Mouse (Mus musculus) heart, postnatal 0 days (tissue): ENCODE results near the gene Usp2. TPM values are rescaled to one million over a fixed set of nuclear protein-coding genes. Genes with fewer than 3 reads are reported as not detected.

Experiments used
- ATAC-seq: fragments of 200-750 bp; cut with Nextera tagmentation; 2 replicates; pipeline ENCODE4 v1.8.0; 2017; ENCODE audit warnings: low read depth, moderate number of reproducible peaks, moderate library complexity; ENCODE audit not compliant: insufficient read depth
- DNase-seq: peaks from one replicate; pipeline ENCODE4 v3.0.0-alpha.2; 2016; ENCODE audit warnings: low spot score
- H3K27ac ChIP-seq: fragments of 300-500 bp; sonication (generic); 2 replicates; pipeline ENCODE4 v1.5.1; 2014; ENCODE audit warnings: low read depth, mild to moderate bottlenecking
- H3K27me3 ChIP-seq: fragments of 300-500 bp; sonication (generic); 2 replicates; pipeline ENCODE4 v1.6.1; 2014; ENCODE audit warnings: low read length, mixed read lengths; ENCODE audit not compliant: control insufficient read depth, insufficient read depth
- H3K36me3 ChIP-seq: fragments of 300-500 bp; sonication (generic); replicated peaks from 2 replicates; pipeline ENCODE4 v1.6.1; 2014; ENCODE audit warnings: low read length, mixed read lengths; ENCODE audit not compliant: control insufficient read depth, insufficient read depth
- H3K4me1 ChIP-seq: fragments of 300-500 bp; sonication (generic); 2 replicates; pipeline ENCODE4 v1.6.1; 2014; ENCODE audit warnings: antibody characterized with exemption; ENCODE audit not compliant: control insufficient read depth, insufficient read depth
- H3K4me2 ChIP-seq: fragments of 300-500 bp; sonication (generic); 2 replicates; pipeline ENCODE4 v1.6.1; 2014; ENCODE audit warnings: low read depth, mild to moderate bottlenecking, low read length, moderate library complexity
- H3K4me3 ChIP-seq: fragments of 300-500 bp; sonication (generic); 2 replicates; pipeline ENCODE4 v1.5.1; 2014; ENCODE audit warnings: low read depth, low read length
- H3K9ac ChIP-seq: fragments of 300-500 bp; sonication (generic); replicated peaks from 2 replicates; pipeline ENCODE4 v1.6.1; 2014; ENCODE audit warnings: low read depth, low read length, mixed read lengths
- H3K9me3 ChIP-seq: fragments of 300-500 bp; sonication (generic); replicated peaks from 2 replicates; pipeline ENCODE4 v1.6.1; 2016; ENCODE audit warnings: low read length; ENCODE audit not compliant: control insufficient read depth
- CTCF ChIP-seq: IDR thresholded peaks from 2 replicates; pipeline ENCODE4 v1.5.1; 2016; ENCODE audit warnings: antibody characterized with exemption, control low read depth, low read depth
- EP300 ChIP-seq: IDR thresholded peaks from 2 replicates; pipeline ENCODE4 v1.6.1; 2016; ENCODE audit warnings: antibody characterized with exemption, low read depth
- WGBS: fragments of 180-500 bp; shearing (Covaris S2); extraction: QIAGEN DNeasy Blood & Tissue Kit; methylation state at CpG from one replicate; pipeline ENCODE4 v1.1.7; 2014; 5-methylcytosine and 5-hydroxymethylcytosine counted together
- polyA plus RNA-seq: library from polyadenylated mRNA; unstranded; fragments of >200 nt; fragmentation: Nextera tagmentation; extraction: Ambion mirVana; gene quantifications from 2 replicates; pipeline ENCODE4 v1.2.1, GENCODE M21; 2015
- total RNA-seq: library from RNA; depleted of rRNA; stranded (reverse); fragments of >200 nt; gene quantifications from 2 replicates; pipeline ENCODE4 v1.2.3, GENCODE M21; 2014; ENCODE audit warnings: low replicate concordance

The Usp2 gene
- total and polyA plus RNA-seq, 2 experiments from 2014 or later, result 48.6 to 121 TPM

- H3K9ac ChIP-seq, result peak overlapping the region; percentile 70
- H3K4me1 ChIP-seq, result peaks cover 41% of the 10 kb centered on the region
- no peaks in the 10 kb centered on the region; the same call in 1 of the 2 replicates for H3K36me3 ChIP-seq
- WGBS, result 34% methylated on average over 14 of the region's 14 CpGs
- H3K9me3 ChIP-seq, result no peaks in the 10 kb centered on the region
- no peak for DNase-seq
- peak overlapping the region; percentile 91 for H3K27ac ChIP-seq
- no peaks in the 10 kb centered on the region for H3K27me3 ChIP-seq
- TF ChIP-seq EP300 (no peak), CTCF (no peak)
- H3K4me3 ChIP-seq, result peak overlapping the region; percentile 48
- ATAC-seq, result no peak
- H3K4me2 ChIP-seq, result peak overlapping the region; percentile 70
Measured at GRCm38 (mm10) chr9:44070113-44070843, 3.5 kb downstream of the Usp2 start.

GRCm38 (mm10) chr9:44070844-44071231 lies 4.0 kb downstream of the Usp2 start:
- 22% methylated on average over 8 of the region's 8 CpGs for WGBS
- ATAC-seq, result no peak
- Histone ChIP-seq H3K4me3 (peak overlapping the region; percentile 48), H3K27me3 (no peaks in the 10 kb centered on the region), H3K9ac (peak overlapping the region; percentile 70; the same call in 1 of the 2 replicates), H3K4me2 (peak overlapping the region; percentile 70), H3K36me3 (peaks cover 5% of the 10 kb centered on the region; the same call in 1 of the 2 replicates), H3K4me1 (peaks cover 41% of the 10 kb centered on the region), H3K27ac (no peak overlapping the region), H3K9me3 (no peaks in the 10 kb centered on the region)
- no peak for DNase-seq
- TF ChIP-seq EP300, result no peak
- no peak for TF ChIP-seq CTCF

- H3K4me3 ChIP-seq, result 0 out of 2 replicates have a peak overlapping the region, but pooled peaks have one; percentile 2
- ATAC-seq (no peak), DNase-seq (peak; percentile 57)
- TF ChIP-seq EP300 (no peak), CTCF (no peak)
- peak overlapping the region; percentile 35; the same call in 1 of the 2 replicates for H3K9ac ChIP-seq
- H3K4me1 ChIP-seq, result peaks cover 42% of the 10 kb centered on the region
- whole genome bisulfite sequencing, result 24% methylated on average over 11 of the region's 11 CpGs
- no peaks in the 10 kb centered on the region for H3K9me3 ChIP-seq
- peak overlapping the region; percentile 70 for H3K4me2 ChIP-seq
- no peaks in the 10 kb centered on the region for H3K27me3 ChIP-seq
- H3K27ac ChIP-seq, result peak overlapping the region; percentile 63
- H3K36me3 ChIP-seq, result peaks cover 8% of the 10 kb centered on the region; the same call in 1 of the 2 replicates
Measured at GRCm38 (mm10) chr9:44071914-44072598, 5.2 kb downstream of the Usp2 start.

- Histone ChIP-seq H3K4me1 (peaks cover 48% of the 10 kb centered on the region), H3K9ac (0 out of 2 replicates have a peak overlapping the region, but pooled peaks have one; percentile 35), H3K9me3 (no peaks in the 10 kb centered on the region), H3K4me2 (peak overlapping the region; percentile 70), H3K27ac (peak overlapping the region; percentile 63), H3K27me3 (no peaks in the 10 kb centered on the region), H3K4me3 (no peak overlapping the region), H3K36me3 (peaks cover 8% of the 10 kb centered on the region; the same call in 1 of the 2 replicates)
- ATAC-seq, result no peak
- 19% methylated on average over 4 of the region's 4 CpGs for WGBS
- peak; percentile 61 for DNase-seq
- TF ChIP-seq CTCF, result no peak
- no peak for TF ChIP-seq EP300
Measured at GRCm38 (mm10) chr9:44072599-44072915, 5.7 kb downstream of the Usp2 start.

GRCm38 (mm10) chr9:44073115-44073514 lies 6.3 kb downstream of the Usp2 start:
- no peaks in the 10 kb centered on the region for H3K27me3 ChIP-seq
- H3K27ac ChIP-seq, result peak overlapping the region; percentile 63
- no peak overlapping the region for H3K4me3 ChIP-seq
- peaks cover 48% of the 10 kb centered on the region for H3K4me1 ChIP-seq
- peak overlapping the region; percentile 35; the same call in 1 of the 2 replicates for H3K9ac ChIP-seq
- no peak for ATAC-seq
- DNase-seq, result no peak
- H3K4me2 ChIP-seq, result peak overlapping the region; percentile 70; the same call in 1 of the 2 replicates
- H3K36me3 ChIP-seq, result peaks cover 8% of the 10 kb centered on the region; the same call in 1 of the 2 replicates
- 53% methylated on average over 5 of the region's 5 CpGs for WGBS
- TF ChIP-seq CTCF (no peak), EP300 (no peak)
- no peaks in the 10 kb centered on the region for H3K9me3 ChIP-seq
